Mouse (Mus musculus): ENCODE data around the gene Nucks1.

- no peak for TF ChIP-seq NRF1 (IDR thresholded peaks at IDR 0.05; ENCODE audit: low read depth, low read length)
- no peak for TF ChIP-seq SIN3A (IDR thresholded peaks at IDR 0.05; ENCODE audit: low read length)
- TF ChIP-seq EP300 (IDR thresholded peaks at IDR 0.05; ENCODE audit: low read length): no peak
- no peak for TF ChIP-seq BHLHE40 (IDR thresholded peaks at IDR 0.05; ENCODE audit: low read depth, low read length)
- no peak for TF ChIP-seq CTCF (conservative IDR thresholded peaks at IDR 0.05 in 1 of 2, IDR thresholded peaks at IDR 0.05 in 1 of 2; ENCODE audit: low read depth in 2 of 2, low read length in 2 of 2)
- no peak for TF ChIP-seq ZMIZ1 (IDR thresholded peaks at IDR 0.05; ENCODE audit: low read depth, low read length)
- TF ChIP-seq UBTF (IDR thresholded peaks at IDR 0.05; ENCODE audit: low read depth, low read length): no peak
- TF ChIP-seq RAD21 (IDR thresholded peaks at IDR 0.05; ENCODE audit: low read depth, low read length): no peak
- no peak for TF ChIP-seq USF2 (conservative IDR thresholded peaks at IDR 0.05; ENCODE audit: low read depth, low read length)
- no peak for TF ChIP-seq MEF2A (IDR thresholded peaks at IDR 0.05; ENCODE audit: borderline replicate concordance, low read depth, low read length)
- TF ChIP-seq POLR2A (IDR thresholded peaks at IDR 0.05; ENCODE audit: low read depth, low read length): no peak
These were observed 57.0 kb downstream of the Nucks1 start for GRCm38 (mm10) chr1:131967336-131967735.

All from CH12.LX (cell line).